Mouse (Mus musculus) layer of hippocampus, adult 6 months (tissue): ENCODE data around the gene Rnf149. TPM values are rescaled to one million over a fixed set of nuclear protein-coding genes. Genes with fewer than 3 reads are reported as not detected.

Experiments used
- long read RNA-seq, 2 experiments: library from polyadenylated mRNA; unstranded; transcript quantifications; one replicate each; pipeline ENCODE4 v2.0.0; 2019 to 2020
- polyA plus RNA-seq: library from polyadenylated mRNA; unstranded; fragments of <200 nt; fragmentation: Nextera tagmentation; gene quantifications from 2 replicates; pipeline ENCODE4 v1.2.3, GENCODE M21; 2021

Rnf149 gene
- 7.6 and 8.2 TPM in 2 replicates for polyA plus RNA-seq
- long read RNA-seq, experiment 1, transcript Rnf149-201 (7 exons, 2,492 nt), result major isoform, 14 of 23 reads
- long read RNA-seq, experiment 1, partial matches to known transcripts, result 5 of 23 reads
- long read RNA-seq, experiment 1, other reads (novel, unspliced or antisense), result 4 of 23 reads
- long read RNA-seq, experiment 2, transcript Rnf149-201 (7 exons, 2,492 nt), result major isoform, 45 of 68 reads
- long read RNA-seq, experiment 2, partial matches to known transcripts, result 1 of 68 reads
- long read RNA-seq, experiment 2, other reads (novel, unspliced or antisense), result 21 of 68 reads

DNA sequence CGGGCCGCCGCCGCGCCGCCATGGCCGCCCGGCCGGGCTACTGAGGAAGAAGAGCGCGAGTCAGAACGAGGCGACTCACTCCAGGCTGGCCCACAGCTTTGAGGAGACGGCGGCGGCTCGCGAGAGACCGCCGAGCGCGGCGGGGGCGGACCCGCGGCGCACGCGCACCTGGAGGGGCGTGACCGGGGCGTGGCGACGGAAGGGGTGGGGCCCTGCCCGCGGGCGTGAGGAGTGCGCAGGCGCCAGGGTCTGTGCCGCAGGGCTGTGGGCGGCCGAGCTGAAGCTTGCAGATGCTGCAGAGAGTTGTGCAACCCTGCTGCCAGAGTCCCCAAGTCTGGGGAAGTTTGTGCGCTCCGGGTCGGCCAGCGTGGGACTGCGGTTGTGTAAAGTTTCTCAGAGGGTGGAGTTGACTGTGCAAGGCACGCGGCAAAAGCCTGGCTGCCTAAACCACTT lies at the start of gene Rnf149:
Rnf149 (minus strand) TSS at position 153 of the 453 bp plus-strand sequence.

DNA sequence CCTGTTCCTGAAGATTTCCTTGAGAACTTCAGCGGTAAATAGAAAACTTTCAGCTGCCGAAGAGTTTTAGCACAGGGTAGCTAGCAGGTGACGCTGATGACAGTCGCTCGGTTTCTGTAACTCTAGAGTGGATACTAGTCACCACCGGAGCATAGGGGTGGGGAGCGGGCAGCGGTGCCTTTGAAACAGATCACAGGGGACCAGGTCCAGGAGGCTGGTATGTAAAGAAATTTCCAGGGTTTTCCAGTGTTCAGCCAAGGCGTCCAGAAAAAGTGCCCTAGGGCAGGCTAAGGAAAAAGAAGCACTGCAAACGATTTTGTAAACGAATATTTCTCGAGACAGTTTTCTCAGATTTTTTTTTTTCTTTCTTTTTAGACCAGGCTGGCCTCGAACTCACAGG lies 42.4 kb downstream of the Rnf149 start, which contains the start of gene Cnot11:
Cnot11 (plus strand) TSS at position 162 of the 400 bp plus-strand sequence.

Other genes with a start within 250 kb of the Rnf149 start
- 1,024 and 1,032 TPM in 2 replicates for gene Rpl31, start 209.6 kb downstream of the Rnf149 start, polyA plus RNA-seq
- gene Tbc1d8, start 98.7 kb downstream of the Rnf149 start, polyA plus RNA-seq, result 3.9 and 4.0 TPM in 2 replicates
- gene Cnot11, start 42.4 kb downstream of the Rnf149 start, polyA plus RNA-seq, result 4.5 and 4.6 TPM in 2 replicates
- gene Creg2, start 74.1 kb upstream of the Rnf149 start, polyA plus RNA-seq, result 27.5 and 28.4 TPM in 2 replicates
- 0.15 and 0.46 TPM in 2 replicates for gene Rfx8, start 143.6 kb upstream of the Rnf149 start, polyA plus RNA-seq
- gene Gm3646, start 227.9 kb upstream of the Rnf149 start, polyA plus RNA-seq, result not detected in 2 replicates